8 mouse cellular contexts compared by ENCODE assay signal in genomic region chr5:105732433-105732891, GRCm38 (mm10). TPM values are rescaled to one million over a fixed set of nuclear protein-coding genes. Genes with fewer than 3 reads are reported as not detected.
DNase-seq lines count a peak whose midpoint lies in the region; ATAC-seq lines count a peak whose summit lies in the region.

No protein-coding gene starts in this region.

- no peaks in the 10 kb centered on the region for H3K27me3 ChIP-seq in embryonic facial prominence, embryonic 13.5 days
- peaks cover 4% of the 10 kb centered on the region; the same call in 1 of the 2 replicates for H3K27me3 ChIP-seq in limb, embryonic 12.5 days
- H3K27me3 ChIP-seq in midbrain, embryonic 11.5 days (ENCODE audit: control insufficient read depth, insufficient read depth, low read length): no peaks in the 10 kb centered on the region

- H3K4me1 ChIP-seq in embryonic facial prominence, embryonic 13.5 days: peaks cover 26% of the 10 kb centered on the region
- H3K4me1 ChIP-seq in limb, embryonic 12.5 days (replicated peaks): peaks cover 27% of the 10 kb centered on the region
- peaks cover 14% of the 10 kb centered on the region for H3K4me1 ChIP-seq in midbrain, embryonic 11.5 days (ENCODE audit: control insufficient read depth, insufficient read depth, low read length)

- peak; percentile 70 for ATAC-seq in embryonic facial prominence, embryonic 13.5 days (ENCODE audit: insufficient number of reproducible peaks, insufficient read depth, low FRiP score, low TSS enrichment, low read depth)
- ATAC-seq in limb, embryonic 12.5 days (ENCODE audit: insufficient number of reproducible peaks, insufficient read depth, low FRiP score, low TSS enrichment, low read depth): peak; percentile 81
- peak; percentile 49 for ATAC-seq in midbrain, embryonic 11.5 days (ENCODE audit: low FRiP score)

- 17% methylated on average over 11 of the region's 11 CpGs for WGBS in embryonic facial prominence, embryonic 13.5 days
- 27% methylated on average over 11 of the region's 11 CpGs for WGBS in limb, embryonic 12.5 days
- 47% methylated on average over 11 of the region's 11 CpGs for WGBS in midbrain, embryonic 11.5 days

- peak overlapping the region; percentile 68 for H3K27ac ChIP-seq in embryonic facial prominence, embryonic 13.5 days
- H3K27ac ChIP-seq in limb, embryonic 12.5 days: peak overlapping the region; percentile 69
- H3K27ac ChIP-seq in midbrain, embryonic 11.5 days (ENCODE audit: low read depth, low read length): no peak overlapping the region

- H3K36me3 ChIP-seq in embryonic facial prominence, embryonic 13.5 days: 0 out of 2 replicates have a peak, but pooled peaks cover 5% of the 10 kb centered on the region
- peaks cover 8% of the 10 kb centered on the region; the same call in 1 of the 2 replicates for H3K36me3 ChIP-seq in limb, embryonic 12.5 days
- no peaks in the 10 kb centered on the region; the same call in 1 of the 2 replicates for H3K36me3 ChIP-seq in midbrain, embryonic 11.5 days (ENCODE audit: control insufficient read depth, insufficient read depth, low read length)

- H3K4me3 ChIP-seq in embryonic facial prominence, embryonic 13.5 days: peak overlapping the region; percentile 61
- peak overlapping the region; percentile 56 for H3K4me3 ChIP-seq in limb, embryonic 12.5 days (replicated peaks)
- peak overlapping the region; percentile 33 for H3K4me3 ChIP-seq in midbrain, embryonic 11.5 days (ENCODE audit: low read depth, low read length)

- H3K9ac ChIP-seq in embryonic facial prominence, embryonic 13.5 days: peak overlapping the region; percentile 79
- peak overlapping the region; percentile 67 for H3K9ac ChIP-seq in limb, embryonic 12.5 days (replicated peaks)
- H3K9ac ChIP-seq in midbrain, embryonic 11.5 days (ENCODE audit: low read length): peak overlapping the region; percentile 52

- intact Hi-C loops in heart, postnatal 36 days (cut with DNase I): loop anchor here (5.0 kb wide), 1 partner anchor 70 kb away; no protein-coding TSS in a partner anchor
- intact Hi-C loops in left cerebral cortex, postnatal 10 days (cut with DNase I): no loop called here

- H3K9me3 ChIP-seq in embryonic facial prominence, embryonic 13.5 days: no peaks in the 10 kb centered on the region
- no peaks in the 10 kb centered on the region for H3K9me3 ChIP-seq in limb, embryonic 12.5 days
- H3K9me3 ChIP-seq in midbrain, embryonic 11.5 days (ENCODE audit: control insufficient read depth, low read length): no peaks in the 10 kb centered on the region

- peak overlapping the region; percentile 97 for H3K4me2 ChIP-seq in embryonic facial prominence, embryonic 13.5 days
- peak overlapping the region; percentile 98 for H3K4me2 ChIP-seq in limb, embryonic 12.5 days
- H3K4me2 ChIP-seq in midbrain, embryonic 11.5 days: peak overlapping the region; percentile 61

- DNase-seq in adrenal gland, postnatal 10 days: peak; percentile 47
- no peak for DNase-seq in adrenal gland, postnatal 25 days
- DNase-seq in heart, postnatal 36 days: peak; percentile 27 to 39
- peak; percentile 86 for DNase-seq in midbrain, embryonic 11.5 days (ENCODE audit: low spot score, missing footprints)
- no peak for DNase-seq in left cerebral cortex, postnatal 10 days (ENCODE audit: extremely low spot score in 1 of 2, low spot score in 2 of 2)
- no peak for DNase-seq in spleen, adult 18-20 months

RNA-seq across cellular contexts. Expression of gene Lrrc8d, which starts 32.7 kb away (rescaled TPM):
- total RNA-seq in adrenal gland, postnatal 10 days (2021): 10 to 100 TPM; 61.3 to 77.2 TPM
- 99.7 and 124 TPM in 2 replicates for total RNA-seq in adrenal gland, postnatal 25 days (2021)
- 19.4 and 20.1 TPM in 2 replicates for polyA plus RNA-seq in embryonic facial prominence, embryonic 13.5 days (2015; fragmentation: Nextera tagmentation; extraction: Ambion mirVana)
- 1 to 10 TPM; 8.6 to 9.8 TPM for total RNA-seq in heart, postnatal 36 days (2021)
- 22.9 and 23.1 TPM in 2 replicates for polyA plus RNA-seq in limb, embryonic 12.5 days (2016; fragmentation: Nextera tagmentation; extraction: Ambion mirVana)
- polyA plus RNA-seq in midbrain, embryonic 11.5 days (2014; fragmentation: Nextera tagmentation; extraction: Ambion mirVana): 24.5 and 28.8 TPM in 2 replicates
- total RNA-seq in left cerebral cortex, postnatal 10 days (2021): 10 to 100 TPM; 48.9 to 54.0 TPM

Comparison
In these comparisons a context has a peak if more than half of its experiments do, and no peak if none do; other contexts are left out.
1. DNase-seq: peak in adrenal gland, postnatal 10 days (single experiment), heart, postnatal 36 days (2 of 2) and midbrain, embryonic 11.5 days (single experiment); none in adrenal gland, postnatal 25 days (single experiment), left cerebral cortex, postnatal 10 days (0 of 2) and spleen, adult 18-20 months (0 of 2).
2. Peak in every context shown above with its lines, with median percentiles within 50 percentile points of each other: ATAC-seq, H3K4me2 ChIP-seq, H3K4me3 ChIP-seq and H3K9ac ChIP-seq.